Mouse (Mus musculus) testis, adult 2 months (tissue): Measurements from ENCODE around the gene Lpin1. TPM values are rescaled to one million over a fixed set of nuclear protein-coding genes. Genes with fewer than 3 reads are reported as not detected.

Source experiments
- H3K27ac ChIP-seq: fragments of 200-500 bp; 2 replicates; pipeline ENCODE4 v1.5.1; 2012; ENCODE audit warnings: low read depth, low read length; ENCODE audit not compliant: control insufficient read depth, insufficient read depth
- H3K27me3 ChIP-seq: fragments of 200-500 bp; 2 replicates; pipeline ENCODE4 v1.6.1; 2012; ENCODE audit warnings: mild to moderate bottlenecking, low read length, moderate library complexity; ENCODE audit not compliant: control insufficient read depth, insufficient read depth
- H3K36me3 ChIP-seq: fragments of 200-500 bp; 2 replicates; pipeline ENCODE4 v1.6.1; 2012; ENCODE audit warnings: mild to moderate bottlenecking, low read length; ENCODE audit not compliant: control insufficient read depth, insufficient read depth
- H3K4me1 ChIP-seq: fragments of 200-500 bp; 2 replicates; pipeline ENCODE4 v1.6.1; 2012; ENCODE audit warnings: low read length; ENCODE audit not compliant: control insufficient read depth, insufficient read depth
- H3K4me3 ChIP-seq: fragments of 200-500 bp; 2 replicates; pipeline ENCODE4 v1.5.1; 2012; ENCODE audit warnings: low read depth, mild to moderate bottlenecking, low read length, moderate library complexity, mixed read lengths; ENCODE audit not compliant: control insufficient read depth
- CTCF ChIP-seq: fragments of 200-500 bp; IDR thresholded peaks from 2 replicates; pipeline ENCODE4 v1.5.1; 2012; ENCODE audit warnings: low read depth, mild to moderate bottlenecking, inconsistent platforms, low read length, moderate library complexity; ENCODE audit not compliant: control insufficient read depth, insufficient read depth, insufficient replicate concordance
- POLR2A ChIP-seq: fragments of 200-500 bp; IDR thresholded peaks from 2 replicates; pipeline ENCODE4 v1.6.1; 2012; ENCODE audit warnings: low read depth, mild to moderate bottlenecking, inconsistent platforms, low read length, moderate library complexity; ENCODE audit not compliant: control insufficient read depth
- polyA plus RNA-seq: library from polyadenylated mRNA; depleted of rRNA; stranded (reverse); fragments of >200 nt; gene quantifications from 2 replicates; pipeline ENCODE4 v1.2.3, GENCODE M21; 2012

The Lpin1 gene
- polyA plus RNA-seq, 1 experiment, result 301 TPM

GRCm38 (mm10) chr12:16615738-16616137 lies 5.0 kb upstream of the Lpin1 start:
- Histone ChIP-seq H3K27me3 (no peaks in the 10 kb centered on the region), H3K36me3 (no peaks in the 10 kb centered on the region), H3K4me3 (no peak overlapping the region), H3K27ac (no peak overlapping the region), H3K4me1 (no peaks in the 10 kb centered on the region; the same call in 1 of the 2 replicates)
- TF ChIP-seq CTCF, result no peak
- TF ChIP-seq POLR2A, result no peak

GRCm38 (mm10) chr12:16614556-16614955 lies 3.8 kb upstream of the Lpin1 start:
- H3K4me1 ChIP-seq, result peaks cover 2% of the 10 kb centered on the region; the same call in 1 of the 2 replicates
- no peak overlapping the region for H3K27ac ChIP-seq
- no peaks in the 10 kb centered on the region for H3K36me3 ChIP-seq
- no peaks in the 10 kb centered on the region for H3K27me3 ChIP-seq
- TF ChIP-seq POLR2A, result no peak
- no peak for TF ChIP-seq CTCF
- H3K4me3 ChIP-seq, result no peak overlapping the region

- TF ChIP-seq CTCF (no peak), POLR2A (no peak)
- no peaks in the 10 kb centered on the region for H3K27me3 ChIP-seq
Observed at GRCm38 (mm10) chr12:16605624-16606023, 5.1 kb downstream of the Lpin1 start.

GRCm38 (mm10) chr12:16602271-16602670 lies 8.5 kb downstream of the Lpin1 start:
- H3K27me3 ChIP-seq, result no peaks in the 10 kb centered on the region
- H3K4me1 ChIP-seq, result no peaks in the 10 kb centered on the region
- H3K27ac ChIP-seq, result no peak overlapping the region
- H3K4me3 ChIP-seq, result peak overlapping the region; percentile 85
- H3K36me3 ChIP-seq, result no peaks in the 10 kb centered on the region; the same call in 1 of the 2 replicates
- TF ChIP-seq POLR2A, result no peak
- TF ChIP-seq CTCF, result no peak

More at GRCm38 (mm10) chr12:16605624-16606023, 5.1 kb downstream of the Lpin1 start:
- Histone ChIP-seq H3K27ac (no peak overlapping the region), H3K4me1 (0 out of 2 replicates have a peak, but pooled peaks cover 2% of the 10 kb centered on the region), H3K36me3 (no peaks in the 10 kb centered on the region; the same call in 1 of the 2 replicates), H3K4me3 (peak overlapping the region; percentile 79)

GRCm38 (mm10) chr12:16600374-16600773 lies 10.4 kb downstream of the Lpin1 start:
- Histone ChIP-seq H3K4me3 (no peak overlapping the region), H3K36me3 (no peaks in the 10 kb centered on the region; the same call in 1 of the 2 replicates), H3K4me1 (no peaks in the 10 kb centered on the region), H3K27ac (no peak overlapping the region), H3K27me3 (no peaks in the 10 kb centered on the region)
- TF ChIP-seq POLR2A (no peak), CTCF (no peak)

GRCm38 (mm10) chr12:16599359-16599758 lies 11.4 kb downstream of the Lpin1 start:
- H3K4me3 ChIP-seq, result no peak overlapping the region
- no peak for TF ChIP-seq CTCF
- no peak for TF ChIP-seq POLR2A
- no peaks in the 10 kb centered on the region for H3K36me3 ChIP-seq
- no peak overlapping the region for H3K27ac ChIP-seq
- no peaks in the 10 kb centered on the region for H3K27me3 ChIP-seq
- no peaks in the 10 kb centered on the region for H3K4me1 ChIP-seq

- no peaks in the 10 kb centered on the region for H3K36me3 ChIP-seq
- TF ChIP-seq CTCF (no peak), POLR2A (no peak)
- peaks cover 27% of the 10 kb centered on the region for H3K4me1 ChIP-seq
- no peaks in the 10 kb centered on the region for H3K27me3 ChIP-seq
- H3K4me3 ChIP-seq, result peak overlapping the region; percentile 57
- H3K27ac ChIP-seq, result no peak overlapping the region
Observed at GRCm38 (mm10) chr12:16593761-16594160, 17.0 kb downstream of the Lpin1 start.
